Mouse (Mus musculus) adrenal gland, adult 8-10 months (tissue): ENCODE data around the gene Dvl3. TPM values are rescaled to one million over a fixed set of nuclear protein-coding genes. Genes with fewer than 3 reads are reported as not detected.

Source experiments
- DNase-seq: peaks from one replicate; pipeline ENCODE4 v3.0.0; 2022
- total RNA-seq, 4 experiments: library from RNA; stranded (reverse); gene quantifications; 2 replicates each; pipeline ENCODE4 v1.2.4; 2022

Dvl3 gene
- total RNA-seq, 4 experiments from 2014 or later = 34.1 to 55.2 (median 45.5) TPM

GRCm38 (mm10) chr16:20497980-20498676 lies 18.7 kb upstream of the Dvl3 start:
- DNase-seq = no peak

- DNase-seq = peak; percentile 95
Observed at GRCm38 (mm10) chr16:20498677-20499475, 17.9 kb upstream of the Dvl3 start, which contains the start of gene Eif2b5. Gene Eif2b5 (plus strand): TSS chr16:20498817.

DNA sequence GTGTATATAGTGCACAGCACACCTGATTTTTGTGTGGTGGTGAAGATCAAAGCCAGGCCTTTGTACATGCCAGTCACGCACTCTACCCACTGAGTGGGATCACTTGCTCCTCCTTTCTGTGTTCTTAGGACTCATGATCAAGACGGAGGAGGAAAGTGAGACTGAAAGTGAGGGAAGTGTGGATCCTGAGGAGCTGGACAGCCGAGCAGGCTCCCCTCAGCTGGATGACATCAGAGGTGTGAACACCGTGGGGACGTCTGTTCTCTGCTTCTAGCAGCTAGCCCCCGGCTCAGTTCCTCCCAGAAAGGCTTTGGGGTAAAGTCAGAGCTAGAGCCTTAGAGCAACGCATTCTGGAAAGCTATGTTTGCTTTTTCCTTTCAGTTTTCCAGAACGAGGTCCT lies 10.8 kb upstream of the Dvl3 start:
- no peak for DNase-seq

- peak; percentile 37 for DNase-seq
Observed at GRCm38 (mm10) chr16:20509349-20509748, 7.4 kb upstream of the Dvl3 start.

DNA sequence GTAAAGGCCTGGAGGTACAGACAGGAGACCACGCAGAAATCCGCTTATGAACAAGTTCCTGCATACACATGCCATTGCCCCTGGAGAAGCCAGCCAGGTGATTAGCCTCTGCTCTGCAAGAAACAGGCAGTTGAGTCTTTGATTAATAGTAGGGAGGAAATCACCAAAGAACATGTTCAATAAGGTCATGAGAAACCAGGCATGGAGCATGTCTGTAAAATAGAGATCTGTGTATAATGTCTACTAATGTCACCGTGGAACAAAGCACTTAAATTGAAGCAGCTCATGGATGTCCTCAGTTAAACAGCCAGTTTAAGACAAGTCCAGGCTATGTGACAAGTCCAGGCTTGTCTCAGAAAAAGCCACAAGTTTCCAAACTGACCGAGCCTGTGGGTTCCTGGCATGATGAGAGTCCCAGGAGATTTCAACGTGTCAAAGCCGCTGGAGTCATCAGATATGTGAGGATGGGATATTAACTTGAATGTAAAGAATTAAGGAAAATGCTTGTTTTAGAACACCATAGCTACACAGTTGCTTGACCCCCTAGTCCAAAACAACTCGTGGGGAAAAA lies 5.4 kb upstream of the Dvl3 start:
- DNase-seq = no peak

GRCm38 (mm10) chr16:20516032-20516431 lies 750 bp upstream of the Dvl3 start:
- no peak for DNase-seq

- no peak for DNase-seq
Observed at GRCm38 (mm10) chr16:20517216-20517615, 434 bp downstream of the Dvl3 start.

DNA sequence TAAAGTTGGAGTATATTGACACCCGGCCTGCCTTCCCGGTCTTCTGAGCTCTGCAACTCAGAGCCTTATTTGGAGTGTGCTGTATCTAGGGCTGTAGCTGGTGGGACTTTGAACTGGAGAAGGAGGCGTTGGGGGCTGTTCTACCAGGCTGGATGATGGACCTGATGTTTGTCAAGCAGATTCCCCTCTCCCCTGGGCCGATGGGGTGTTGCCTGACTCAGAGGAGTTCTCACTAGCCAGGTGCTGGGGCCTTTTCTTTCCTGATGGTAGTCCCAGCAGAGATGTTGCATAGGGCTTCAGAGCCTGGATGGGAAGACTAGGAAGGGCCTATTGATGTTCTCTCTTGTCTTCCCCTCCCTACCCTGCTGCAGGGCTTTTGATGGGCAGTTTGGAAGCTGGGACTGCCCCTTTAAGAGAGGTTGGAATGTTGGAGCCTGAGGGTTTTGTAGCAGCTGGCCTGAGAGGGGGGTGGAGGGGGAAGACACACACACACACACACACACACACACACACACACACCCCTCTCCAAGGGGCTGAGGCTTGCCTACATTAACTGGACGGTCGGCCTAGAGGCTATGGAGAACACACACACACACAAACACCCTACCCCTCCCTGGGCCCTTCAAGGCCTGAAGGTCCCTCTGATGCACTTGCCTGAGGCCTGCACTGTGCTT lies 1.1 kb downstream of the Dvl3 start:
- no peak for DNase-seq

GRCm38 (mm10) chr16:20523886-20524285 lies 7.1 kb downstream of the Dvl3 start:
- DNase-seq = no peak

- DNase-seq = no peak
Observed at GRCm38 (mm10) chr16:20528779-20529178, 12.0 kb downstream of the Dvl3 start.

DNA sequence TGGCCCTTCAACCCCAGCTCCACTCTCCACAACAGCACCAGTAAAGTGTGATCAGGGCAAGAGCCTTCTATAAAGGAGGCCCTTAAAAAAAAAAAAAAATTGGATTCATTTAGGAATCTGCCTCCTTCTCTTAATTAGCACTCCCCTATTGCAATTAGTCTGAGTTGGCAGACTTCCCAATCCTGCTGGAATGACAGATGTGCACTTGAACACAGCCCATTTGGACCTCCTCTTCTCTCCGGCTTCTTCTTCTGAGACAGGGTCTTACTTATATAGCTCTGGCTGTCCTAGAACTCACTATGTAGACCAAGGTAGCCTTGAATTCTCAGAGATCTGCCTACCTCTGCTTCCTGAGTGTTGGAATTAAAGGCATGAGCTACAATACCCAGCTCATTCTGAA lies 12.6 kb downstream of the Dvl3 start:
- DNase-seq = no peak

- DNase-seq = no peak
Observed at GRCm38 (mm10) chr16:20530941-20531340, 14.2 kb downstream of the Dvl3 start.

GRCm38 (mm10) chr16:20534617-20535295 lies 18.0 kb downstream of the Dvl3 start:
- DNase-seq = no peak

GRCm38 (mm10) chr16:20535296-20536080 lies 18.7 kb downstream of the Dvl3 start, which contains the start of gene Ap2m1:
Gene Ap2m1 (plus strand): TSS chr16:20535478.
- DNase-seq = peak; percentile 97

DNA sequence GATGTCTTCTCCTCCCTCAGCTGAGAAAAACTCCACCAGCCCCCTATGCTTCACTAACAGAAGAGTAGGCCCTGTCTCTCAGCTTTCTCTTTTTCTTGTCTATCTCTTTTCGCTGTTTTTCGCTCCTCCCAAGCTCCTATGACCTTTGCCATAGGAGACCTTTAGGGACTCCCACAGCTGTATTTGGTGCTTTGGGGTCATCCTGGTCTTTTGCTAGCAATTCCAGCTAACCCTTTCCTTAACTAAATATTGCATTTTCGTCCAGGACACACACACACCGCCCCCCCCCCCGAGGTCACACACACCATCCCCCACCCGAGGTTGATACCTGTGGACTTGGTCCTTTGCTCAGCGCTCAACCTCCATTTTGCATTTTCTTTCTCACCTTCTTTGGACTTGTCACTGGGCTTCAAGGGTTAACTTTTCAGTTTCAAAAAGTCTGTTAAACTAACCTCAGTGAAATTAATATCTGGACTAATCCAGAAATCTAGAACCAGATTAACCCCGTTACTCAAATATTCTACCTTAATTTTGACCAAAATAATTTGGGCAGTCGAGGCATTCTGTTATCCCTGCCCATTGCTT lies 19.4 kb downstream of the Dvl3 start:
- no peak for DNase-seq

DNA sequence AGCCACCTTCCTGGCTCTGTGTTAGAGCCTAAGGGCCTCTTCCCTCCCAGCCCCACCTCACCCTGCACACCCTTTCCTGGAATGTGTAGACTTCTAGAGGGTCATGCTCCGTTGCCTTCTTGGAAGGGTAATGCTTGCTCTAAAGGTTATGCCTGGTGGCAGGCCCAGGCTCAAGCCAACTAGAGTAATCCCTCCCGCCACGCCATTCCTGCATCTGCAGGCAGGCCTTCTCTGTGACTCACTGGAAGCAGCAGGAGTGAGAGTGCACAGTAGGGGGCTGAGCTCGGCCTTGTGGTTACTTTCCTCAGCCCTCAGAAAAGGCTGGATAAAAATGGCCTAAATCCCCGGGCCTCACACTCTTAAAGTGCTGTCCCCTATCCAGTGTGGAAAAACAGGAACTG lies 20.3 kb downstream of the Dvl3 start:
- DNase-seq = peak; percentile 39

- DNase-seq = no peak
Observed at GRCm38 (mm10) chr16:20537601-20538320, 21.0 kb downstream of the Dvl3 start.

DNA sequence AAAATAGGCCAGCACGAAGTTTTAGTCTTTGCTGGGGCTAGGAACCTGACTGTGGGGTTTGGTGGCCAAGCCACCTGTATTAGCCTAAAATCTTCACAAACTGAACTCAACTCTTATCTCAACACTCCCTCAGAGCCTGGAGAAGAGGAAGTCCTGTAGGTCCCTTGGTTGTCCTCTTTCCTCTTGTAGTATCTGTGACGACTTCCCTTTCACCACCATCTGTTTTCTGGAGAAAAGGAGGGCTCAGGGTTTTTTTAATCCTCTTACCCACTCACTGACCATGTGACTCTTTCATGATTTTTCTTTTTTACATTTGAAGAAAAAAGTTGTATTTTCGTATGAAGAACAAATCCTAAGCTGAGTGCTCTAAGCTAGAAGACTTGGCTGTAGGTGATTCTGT lies 22.9 kb downstream of the Dvl3 start:
- DNase-seq = no peak

DNA sequence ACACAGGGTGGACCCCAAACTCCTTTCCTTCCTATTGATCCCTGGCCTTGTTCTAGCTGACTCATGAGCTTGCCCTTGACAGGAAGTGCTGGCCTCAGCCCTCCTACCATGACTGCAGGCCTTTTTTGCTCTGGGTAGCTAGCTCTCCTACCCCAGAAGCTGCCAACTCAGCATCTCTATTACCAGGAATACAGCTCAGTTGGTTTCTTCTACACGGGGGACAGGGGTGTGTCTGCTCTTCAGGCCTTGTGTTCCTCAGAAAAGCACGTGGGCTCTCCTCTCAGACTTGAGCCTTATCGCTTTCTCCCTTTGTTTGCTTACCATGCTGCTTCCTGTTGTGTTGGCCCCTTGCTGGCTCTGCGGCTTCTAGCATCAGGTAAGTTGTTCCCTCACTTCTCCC lies 23.7 kb downstream of the Dvl3 start:
- peak; percentile 38 for DNase-seq

GRCm38 (mm10) chr16:20545696-20546095 lies 28.9 kb downstream of the Dvl3 start:
- no peak for DNase-seq
